Mouse (Mus musculus) lung, embryonic 14.5 days (tissue): Measurements from ENCODE around the gene Tbc1d13. TPM values are rescaled to one million over a fixed set of nuclear protein-coding genes. Genes with fewer than 3 reads are reported as not detected.
"Not testable (repeated sequence)": the region's sequence is repeated elsewhere in the genome, so short reads cannot be mapped to it uniquely, and the experiment has no call there.

ENCODE experiments used
- ATAC-seq: fragments of 200-750 bp; cut with Nextera tagmentation; 2 replicates; pipeline ENCODE4 v1.8.0; 2017; ENCODE audit warnings: mild to moderate bottlenecking, moderate TSS enrichment, moderate library complexity; ENCODE audit not compliant: insufficient read depth
- DNase-seq: peaks from one replicate; pipeline ENCODE4 v3.0.0-alpha.2; 2015
- H3K27ac ChIP-seq: fragments of 300-500 bp; sonication (generic); 2 replicates; pipeline ENCODE4 v1.5.1; 2014; ENCODE audit warnings: low read depth, mild to moderate bottlenecking, moderate library complexity
- H3K27me3 ChIP-seq: fragments of 300-500 bp; sonication (generic); 2 replicates; pipeline ENCODE4 v1.6.1; 2014; ENCODE audit warnings: low read length, control low read depth; ENCODE audit not compliant: insufficient read depth
- H3K36me3 ChIP-seq: fragments of 300-500 bp; sonication (generic); 2 replicates; pipeline ENCODE4 v1.6.1; 2014; ENCODE audit warnings: control low read depth; ENCODE audit not compliant: insufficient read depth
- H3K4me1 ChIP-seq: fragments of 300-500 bp; sonication (generic); 2 replicates; pipeline ENCODE4 v1.6.1; 2014; ENCODE audit warnings: antibody characterized with exemption, control low read depth; ENCODE audit not compliant: insufficient read depth
- H3K4me2 ChIP-seq: fragments of 300-500 bp; sonication (generic); 2 replicates; pipeline ENCODE4 v1.6.1; 2014; ENCODE audit warnings: mild to moderate bottlenecking
- H3K4me3 ChIP-seq: fragments of 300-500 bp; sonication (generic); 2 replicates; pipeline ENCODE4 v1.5.1; 2014; ENCODE audit warnings: low read depth, low read length
- H3K9ac ChIP-seq: fragments of 300-500 bp; sonication (generic); 2 replicates; pipeline ENCODE4 v1.6.1; 2014
- H3K9me3 ChIP-seq: fragments of 300-500 bp; sonication (generic); 2 replicates; pipeline ENCODE4 v1.6.1; 2016; ENCODE audit warnings: low read depth, low read length, control low read depth
- CTCF ChIP-seq: IDR thresholded peaks from 2 replicates; pipeline ENCODE4 v1.5.1; 2016; ENCODE audit warnings: antibody characterized with exemption, low read depth
- WGBS: fragments of 180-500 bp; shearing (Covaris S2); extraction: QIAGEN DNeasy Blood & Tissue Kit; methylation state at CpG from one replicate; pipeline ENCODE4 v1.1.7; 2014; 5-methylcytosine and 5-hydroxymethylcytosine counted together
- polyA plus RNA-seq: library from polyadenylated mRNA; unstranded; fragments of >200 nt; fragmentation: Nextera tagmentation; extraction: Ambion mirVana; gene quantifications from 2 replicates; pipeline ENCODE4 v1.2.1, GENCODE M21; 2014

Gene Tbc1d13
- polyA plus RNA-seq, 1 experiment from 2014 or later = 10.9 TPM

GRCm38 (mm10) chr2:30144436-30144835 lies 10.9 kb downstream of the Tbc1d13 start:
- no peak overlapping the region for H3K27ac ChIP-seq
- 96% methylated on average over 4 of the region's 4 CpGs for WGBS
- no peak overlapping the region for H3K9ac ChIP-seq
- DNase-seq = no peak
- no peak for TF ChIP-seq CTCF
- no peaks in the 10 kb centered on the region for H3K4me1 ChIP-seq
- no peaks in the 10 kb centered on the region for H3K9me3 ChIP-seq
- H3K36me3 ChIP-seq = peaks cover 90% of the 10 kb centered on the region
- no peak overlapping the region for H3K4me3 ChIP-seq
- no peak overlapping the region for H3K4me2 ChIP-seq
- ATAC-seq = no peak
- no peaks in the 10 kb centered on the region for H3K27me3 ChIP-seq

GRCm38 (mm10) chr2:30147466-30147865 lies 13.9 kb downstream of the Tbc1d13 start:
- no peak overlapping the region for H3K4me3 ChIP-seq
- TF ChIP-seq CTCF = no peak
- no peak overlapping the region for H3K4me2 ChIP-seq
- H3K4me1 ChIP-seq = no peaks in the 10 kb centered on the region
- DNase-seq = peak; percentile 69
- ATAC-seq = peak; percentile 24; the same call in 1 of the 2 replicates
- no peak overlapping the region for H3K27ac ChIP-seq
- WGBS = 74% methylated on average over 4 of the region's 4 CpGs
- no peaks in the 10 kb centered on the region for H3K9me3 ChIP-seq
- no peak overlapping the region for H3K9ac ChIP-seq
- H3K27me3 ChIP-seq = no peaks in the 10 kb centered on the region
- H3K36me3 ChIP-seq = peaks cover 77% of the 10 kb centered on the region

GRCm38 (mm10) chr2:30151840-30152239 lies 18.3 kb downstream of the Tbc1d13 start:
- no peaks in the 10 kb centered on the region for H3K9me3 ChIP-seq
- H3K9ac ChIP-seq = no peak overlapping the region
- H3K36me3 ChIP-seq = peaks cover 42% of the 10 kb centered on the region
- H3K4me3 ChIP-seq = no peak overlapping the region
- H3K4me1 ChIP-seq = no peaks in the 10 kb centered on the region
- DNase-seq = no peak
- H3K27me3 ChIP-seq = no peaks in the 10 kb centered on the region
- no peak overlapping the region for H3K4me2 ChIP-seq
- ATAC-seq = no peak
- TF ChIP-seq CTCF = no peak
- no peak overlapping the region for H3K27ac ChIP-seq
- WGBS = 84% methylated on average over 11 of the region's 11 CpGs

DNA sequence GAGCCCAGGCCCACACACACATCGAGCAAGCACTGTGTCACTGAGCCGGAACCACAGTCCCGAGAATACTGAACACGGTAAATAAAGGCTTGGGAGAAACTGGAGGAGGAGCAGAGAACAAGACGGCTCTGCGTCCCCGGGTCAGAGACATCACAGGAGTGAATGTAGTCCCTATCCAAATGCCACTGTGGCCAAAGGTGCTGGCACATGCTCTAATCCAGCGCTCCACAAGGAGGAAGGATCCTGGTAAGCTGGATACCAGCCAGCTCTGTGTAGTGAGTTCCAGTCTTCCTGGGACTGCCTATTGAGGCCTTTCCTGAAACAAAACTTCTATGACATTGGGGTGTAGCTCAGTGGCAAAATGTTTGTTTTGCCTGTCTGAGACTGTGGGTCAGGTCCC lies 19.1 kb downstream of the Tbc1d13 start:
- H3K4me2 ChIP-seq = no peak overlapping the region
- H3K9ac ChIP-seq = no peak overlapping the region
- ATAC-seq (no peak), DNase-seq (no peak)
- H3K27ac ChIP-seq = no peak overlapping the region
- H3K4me1 ChIP-seq = no peaks in the 10 kb centered on the region
- H3K27me3 ChIP-seq = no peaks in the 10 kb centered on the region
- peaks cover 34% of the 10 kb centered on the region for H3K36me3 ChIP-seq
- no peak overlapping the region for H3K4me3 ChIP-seq
- 77% methylated on average over 8 of the region's 8 CpGs for WGBS
- TF ChIP-seq CTCF = no peak
- no peaks in the 10 kb centered on the region for H3K9me3 ChIP-seq

- H3K4me2 ChIP-seq = not testable (repeated sequence)
Measured at GRCm38 (mm10) chr2:30159871-30160270, 26.3 kb downstream of the Tbc1d13 start.

DNA sequence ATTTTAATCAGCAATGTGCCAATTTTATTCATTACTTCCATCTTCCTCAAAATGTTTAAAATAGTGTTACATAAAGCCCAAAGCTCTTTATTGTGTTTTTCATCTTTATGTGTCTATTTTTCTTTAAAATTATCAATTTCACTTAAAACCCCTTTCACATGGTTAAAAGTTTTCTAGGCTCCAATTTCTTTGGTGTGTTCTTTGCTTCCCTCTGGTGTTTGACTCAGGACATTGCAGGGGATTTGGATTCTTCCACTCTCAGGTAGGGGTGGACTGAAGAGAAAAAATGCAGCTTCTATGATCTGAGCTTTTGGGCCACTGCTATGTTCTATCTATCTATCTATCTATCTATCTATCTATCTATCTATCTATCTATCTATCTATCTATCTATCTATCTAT lies 28.3 kb downstream of the Tbc1d13 start:
- H3K27ac ChIP-seq = no peak overlapping the region
- H3K9ac ChIP-seq = no peak overlapping the region
- ATAC-seq (no peak), DNase-seq (peak; percentile 84)
- H3K4me3 ChIP-seq = no peak overlapping the region
- TF ChIP-seq CTCF = peak; percentile 79
- no peaks in the 10 kb centered on the region for H3K36me3 ChIP-seq
- H3K9me3 ChIP-seq = peaks cover 4% of the 10 kb centered on the region; the same call in 1 of the 2 replicates
- H3K4me2 ChIP-seq = no peak overlapping the region
- no peaks in the 10 kb centered on the region for H3K27me3 ChIP-seq
- H3K4me1 ChIP-seq = no peaks in the 10 kb centered on the region

More at GRCm38 (mm10) chr2:30159871-30160270, 26.3 kb downstream of the Tbc1d13 start:
- not testable (repeated sequence) for ATAC-seq, H3K9ac ChIP-seq, H3K36me3 ChIP-seq, H3K4me3 ChIP-seq, H3K4me1 ChIP-seq, H3K27me3 ChIP-seq, H3K9me3 ChIP-seq, DNase-seq, H3K27ac ChIP-seq
- WGBS = 79% methylated on average over 8 of the region's 10 CpGs

DNA sequence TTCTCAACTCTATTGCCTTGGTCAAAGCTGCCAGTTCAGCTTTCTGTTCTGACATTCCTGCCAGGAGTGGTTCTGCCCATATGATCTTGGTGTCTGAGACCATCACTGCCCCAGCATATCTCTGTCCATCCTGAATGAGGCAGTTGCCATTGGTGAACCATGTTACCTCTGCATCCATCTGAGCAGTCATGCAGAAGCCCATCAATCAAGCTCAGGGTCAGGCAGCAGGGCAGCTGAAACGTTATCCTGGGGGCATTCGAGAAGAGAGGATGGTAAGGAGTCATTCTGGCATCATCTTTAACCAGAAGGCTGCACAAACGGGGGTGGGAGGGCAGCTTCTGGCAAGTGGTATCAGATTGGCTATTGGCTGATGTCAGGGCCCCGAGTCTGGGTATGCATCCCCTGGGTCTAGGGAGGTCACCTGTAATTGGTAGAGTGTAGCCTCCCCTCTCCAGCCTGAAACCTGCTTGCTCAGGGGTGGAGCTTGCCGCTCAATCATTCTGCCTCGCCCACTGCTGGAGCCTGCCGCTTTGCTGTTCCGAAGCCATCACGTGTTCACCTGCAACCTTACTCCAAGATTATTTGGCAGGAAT lies 30.9 kb downstream of the Tbc1d13 start:
- H3K27ac ChIP-seq = no peak overlapping the region
- no peak overlapping the region for H3K4me2 ChIP-seq
- no peak for TF ChIP-seq CTCF
- ATAC-seq = no peak
- no peaks in the 10 kb centered on the region for H3K36me3 ChIP-seq
- no peak overlapping the region for H3K4me3 ChIP-seq
- no peak for DNase-seq
- WGBS = 45% methylated on average over 9 of the region's 9 CpGs
- peaks cover 6% of the 10 kb centered on the region; the same call in 1 of the 2 replicates for H3K9me3 ChIP-seq
- no peak overlapping the region for H3K9ac ChIP-seq
- no peaks in the 10 kb centered on the region for H3K27me3 ChIP-seq
- no peaks in the 10 kb centered on the region for H3K4me1 ChIP-seq

DNA sequence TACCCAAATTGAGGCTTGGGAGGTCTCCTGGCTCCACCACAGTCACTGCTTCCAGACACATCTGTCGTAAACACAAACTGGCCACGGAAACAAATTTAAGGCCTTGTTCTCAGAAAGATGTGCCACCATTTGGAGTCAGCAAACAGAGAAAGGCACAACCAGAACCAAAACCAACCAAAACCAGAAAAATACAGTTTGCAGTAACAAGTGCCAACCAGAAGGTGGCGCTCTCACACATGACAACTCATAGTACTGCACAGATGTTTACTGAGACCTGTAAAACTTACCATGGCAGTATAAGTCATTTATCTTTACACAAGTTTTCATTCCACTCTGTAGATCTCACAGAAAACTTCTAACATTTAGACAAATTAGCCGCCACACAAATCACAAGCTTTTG lies 33.1 kb downstream of the Tbc1d13 start:
- H3K4me1 ChIP-seq = no peaks in the 10 kb centered on the region
- H3K36me3 ChIP-seq = no peaks in the 10 kb centered on the region
- H3K4me2 ChIP-seq = no peak overlapping the region
- no peak overlapping the region for H3K27ac ChIP-seq
- no peak overlapping the region for H3K4me3 ChIP-seq
- no peaks in the 10 kb centered on the region for H3K27me3 ChIP-seq
- H3K9me3 ChIP-seq = peaks cover 6% of the 10 kb centered on the region; the same call in 1 of the 2 replicates
- ATAC-seq (no peak), DNase-seq (no peak)
- peak; percentile 46 for TF ChIP-seq CTCF
- 62% methylated on average over 4 of the region's 4 CpGs for WGBS
- H3K9ac ChIP-seq = no peak overlapping the region
